Mouse (Mus musculus): ENCODE measurements around the gene 1700029H14Rik.

The 1700029H14Rik gene

DNA sequence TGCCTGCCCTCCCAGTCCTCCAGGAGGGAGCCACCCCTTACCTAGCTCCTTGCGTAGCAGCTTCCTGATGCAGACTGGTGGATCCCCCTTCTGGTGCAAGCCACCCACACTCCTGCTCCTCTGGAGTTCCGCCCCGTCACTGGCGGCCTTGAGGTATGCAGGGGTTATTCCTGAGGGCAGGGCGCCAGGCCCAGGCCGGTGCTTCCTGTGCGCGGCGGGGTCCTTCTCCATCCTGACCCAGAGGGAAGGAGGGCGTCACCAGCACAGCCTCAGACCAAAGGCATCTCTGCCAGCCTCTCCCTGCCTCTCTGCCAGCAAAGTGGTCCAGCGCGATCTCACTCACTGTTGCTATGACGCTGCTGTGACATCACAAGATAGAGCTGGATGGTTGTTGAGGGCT is at the start of gene 1700029H14Rik:
TSS of gene 1700029H14Rik (minus strand) at position 344 of the 400 bp plus-strand sequence.
- in situ Hi-C loops (cut with MboI; ENCODE audit: unreplicated experiment in 2 of 2), result no loop called here

DNA sequence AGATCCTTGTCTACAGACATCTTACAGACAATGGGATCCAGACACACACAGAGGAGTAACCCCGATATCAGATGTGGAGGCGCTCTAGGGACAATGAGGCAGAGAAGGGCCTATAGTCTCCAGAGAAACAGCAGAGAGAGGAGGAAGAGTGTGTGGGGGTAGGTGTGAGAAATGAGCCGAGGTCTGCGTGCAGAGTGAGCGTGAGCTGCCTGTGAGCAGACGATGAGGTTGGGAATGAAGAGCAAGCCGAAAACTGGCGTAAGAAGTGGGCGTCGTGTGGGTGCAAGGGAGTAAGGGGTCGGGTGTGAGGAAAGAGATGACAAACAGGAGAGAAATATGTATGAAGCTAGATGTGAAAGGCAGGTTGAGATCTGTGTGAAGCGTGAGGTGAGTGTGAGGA is 49.4 kb upstream of the 1700029H14Rik start:
- in situ Hi-C loops (cut with MboI; ENCODE audit: unreplicated experiment in 2 of 2), result no loop called here

DNA sequence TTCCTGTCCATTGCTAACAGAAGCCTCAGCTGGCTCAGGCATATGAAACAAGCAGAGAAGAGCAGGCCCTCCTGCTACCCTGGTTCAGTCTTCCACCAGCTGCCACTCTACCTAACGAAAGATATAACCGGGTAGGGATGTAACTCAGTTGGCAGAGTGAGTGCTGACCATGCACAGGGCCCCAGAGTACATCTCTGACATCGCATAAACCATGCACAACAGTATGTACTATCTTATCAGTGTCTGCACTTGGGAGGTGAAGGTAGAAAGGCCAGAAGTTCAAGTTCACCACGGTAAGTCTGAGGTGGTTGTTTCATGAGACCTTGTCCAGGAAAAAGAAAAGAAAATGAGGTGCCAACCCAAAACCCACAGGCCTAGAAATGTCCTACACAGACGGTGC is 47.7 kb upstream of the 1700029H14Rik start:
- in situ Hi-C loops (cut with MboI; ENCODE audit: unreplicated experiment in 2 of 2), result no loop called here

DNA sequence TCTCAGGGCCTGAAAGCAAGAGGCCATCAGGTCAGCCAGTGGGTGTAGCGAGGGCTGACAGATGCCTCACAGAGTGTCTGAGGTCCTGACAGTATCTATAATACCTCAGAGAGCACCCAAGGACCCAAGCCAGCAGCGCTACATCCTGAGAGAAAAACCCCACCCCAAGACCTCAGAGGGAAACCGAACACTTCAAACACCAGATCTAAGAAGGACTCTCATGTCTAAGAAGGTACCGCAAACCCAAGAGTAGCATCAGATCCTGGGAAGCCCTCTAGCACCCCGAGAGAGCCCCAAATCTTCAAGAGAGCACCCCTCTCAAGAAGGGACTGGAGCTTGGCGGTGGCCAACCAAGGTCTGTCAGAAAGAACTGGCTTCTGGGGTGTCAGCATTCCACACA is 46.7 kb upstream of the 1700029H14Rik start:
- in situ Hi-C loops (cut with MboI; ENCODE audit: unreplicated experiment in 2 of 2), result no loop called here

DNA sequence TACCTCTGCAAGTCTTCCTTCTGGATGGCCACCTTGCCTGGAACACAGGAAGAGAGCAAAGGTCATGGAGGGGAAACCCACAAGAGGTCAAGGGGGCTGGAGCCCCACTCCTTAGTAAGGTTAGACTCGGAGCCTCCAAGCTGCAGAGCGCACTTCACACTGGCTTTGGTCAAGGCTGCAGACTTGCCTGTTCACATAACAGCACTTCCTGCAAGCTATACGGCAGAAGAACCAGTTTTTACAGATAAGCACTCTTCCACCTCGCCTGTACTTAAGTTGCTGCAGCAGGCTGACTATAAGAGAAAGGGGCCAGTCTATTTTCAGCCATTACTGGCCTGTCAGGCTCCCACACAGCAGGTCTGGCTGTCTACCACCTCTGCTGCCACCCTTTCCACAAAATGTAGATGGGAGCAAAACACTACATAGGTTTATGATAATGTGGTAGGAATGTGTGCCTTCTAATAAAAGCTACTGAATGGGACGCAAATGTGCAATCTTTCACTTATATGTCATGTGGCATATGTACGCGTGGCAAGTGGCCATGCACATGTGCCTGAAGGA is 43.7 kb upstream of the 1700029H14Rik start:
- in situ Hi-C loops (cut with MboI; ENCODE audit: unreplicated experiment in 2 of 2), result no loop called here

DNA sequence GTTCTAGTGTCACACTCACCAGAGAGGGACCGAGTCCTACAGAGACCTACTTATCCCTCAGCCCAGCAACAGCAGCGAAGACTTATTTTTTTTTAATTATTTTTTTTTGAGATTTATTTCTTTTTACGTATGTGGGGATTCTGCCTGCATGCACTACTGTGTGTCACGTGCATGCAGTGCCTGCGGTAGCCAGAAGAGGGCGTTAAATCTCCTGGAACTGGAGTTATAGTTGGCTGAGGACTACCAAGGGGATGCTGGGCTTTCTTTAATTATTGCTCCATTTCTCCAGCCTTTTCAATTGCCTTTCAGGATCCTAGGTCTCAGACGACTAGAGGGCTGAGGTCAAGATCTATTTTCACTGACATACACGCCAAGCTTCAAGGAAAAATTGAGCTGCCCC is 40.4 kb upstream of the 1700029H14Rik start:
- in situ Hi-C loops (cut with MboI; ENCODE audit: unreplicated experiment in 2 of 2), result loop anchor here (5.0 kb wide), 2 partner anchors 75 to 150 kb away; partner anchors contain the start of gene Rasa3 (in 2 of the 2)

DNA sequence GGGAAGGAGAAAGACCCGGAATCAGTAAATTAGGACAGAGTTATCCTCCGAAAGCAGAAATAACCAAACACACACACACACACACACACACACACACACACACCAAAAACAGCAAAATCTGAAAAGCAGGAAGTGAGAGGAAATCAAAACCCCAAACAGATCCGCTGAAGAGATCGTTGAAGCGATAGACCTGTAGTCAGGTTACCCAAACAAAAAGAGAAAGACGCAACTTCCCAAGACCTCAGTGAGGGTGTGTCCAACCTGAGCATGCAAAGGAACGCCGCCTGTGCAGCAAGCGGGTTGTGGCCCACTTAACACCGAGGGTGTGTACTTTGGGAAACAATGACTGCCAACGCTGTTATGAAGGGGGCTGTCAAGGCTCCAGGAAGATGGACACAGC is 38.9 kb upstream of the 1700029H14Rik start:
- in situ Hi-C loops (cut with MboI; ENCODE audit: unreplicated experiment in 2 of 2), result loop anchor here (5.0 kb wide), 2 partner anchors 76 to 151 kb away; partner anchors contain the start of gene Rasa3 (in 2 of the 2)

DNA sequence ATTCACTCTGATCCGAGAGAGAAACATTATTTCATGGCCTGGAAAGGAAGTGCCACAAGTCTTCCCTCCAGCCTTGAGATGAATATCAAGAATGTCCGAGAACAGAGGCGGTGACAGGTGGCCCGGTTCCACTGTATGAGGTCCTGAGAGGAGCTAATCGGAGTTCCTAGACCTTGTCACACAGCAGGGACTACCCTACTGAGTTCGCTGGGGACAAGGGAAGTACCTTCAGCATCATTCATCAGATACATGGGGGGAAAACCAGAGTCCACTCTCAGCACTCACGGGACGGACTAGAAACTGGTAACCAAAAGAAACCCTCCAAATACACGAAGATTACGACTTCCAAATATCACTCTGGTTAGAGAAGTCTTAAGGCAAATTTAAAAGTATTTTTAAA is 38.5 kb upstream of the 1700029H14Rik start:
- in situ Hi-C loops (cut with MboI; ENCODE audit: unreplicated experiment in 2 of 2), result loop anchor here (5.0 kb wide), 2 partner anchors 77 to 152 kb away; partner anchors contain the start of gene Rasa3 (in 2 of the 2)

DNA sequence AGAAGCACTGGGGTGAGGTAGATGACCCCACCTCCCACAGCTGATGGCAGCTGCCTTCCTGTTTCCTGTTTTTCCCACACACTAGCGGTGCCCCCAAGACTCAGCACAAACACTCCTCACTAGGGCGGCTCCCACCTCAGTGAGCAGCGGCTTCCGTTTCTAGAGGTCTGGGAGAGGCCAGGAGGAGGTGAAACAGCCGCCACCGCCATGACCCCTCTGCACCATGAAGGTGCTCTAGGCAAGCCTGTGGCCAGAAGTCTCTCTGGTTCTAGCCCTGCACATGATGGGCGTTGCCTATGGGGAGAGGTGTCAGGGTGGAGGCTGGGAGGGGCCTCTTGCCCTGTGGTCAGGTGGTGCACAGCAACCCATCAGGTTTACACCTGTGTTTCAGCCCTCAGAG is 37.9 kb upstream of the 1700029H14Rik start:
- in situ Hi-C loops (cut with MboI; ENCODE audit: unreplicated experiment in 2 of 2), result loop anchor here (5.0 kb wide), 2 partner anchors 77 to 152 kb away; partner anchors contain the start of gene Rasa3 (in 2 of the 2)

DNA sequence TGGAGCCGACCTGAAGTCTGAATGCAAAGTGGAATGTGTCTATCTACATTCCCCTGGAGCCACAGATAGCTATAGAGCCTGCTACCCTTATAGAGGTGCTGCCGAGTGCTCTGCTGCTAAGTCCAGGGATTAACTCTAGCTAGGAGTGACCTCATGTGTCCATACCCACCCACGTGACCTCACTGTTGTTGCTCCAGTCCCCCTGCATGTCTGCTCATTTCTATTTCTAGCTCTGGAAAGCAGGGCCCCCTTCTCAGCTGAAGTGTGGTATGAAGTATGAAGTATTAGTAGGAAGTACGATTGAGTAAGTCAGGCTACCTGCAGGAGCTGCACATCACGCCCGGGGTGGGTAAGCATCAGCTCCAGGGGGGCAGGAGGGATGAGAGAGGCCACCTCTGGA is 35.5 kb upstream of the 1700029H14Rik start:
- in situ Hi-C loops (cut with MboI; ENCODE audit: unreplicated experiment in 2 of 2), result loop anchor here (5.0 to 25.0 kb wide), 2 partner anchors 45 to 485 kb away; partner anchors contain the start of genes Cul4a (in 1 of the 2) and Pcid2 (in 1 of the 2)

DNA sequence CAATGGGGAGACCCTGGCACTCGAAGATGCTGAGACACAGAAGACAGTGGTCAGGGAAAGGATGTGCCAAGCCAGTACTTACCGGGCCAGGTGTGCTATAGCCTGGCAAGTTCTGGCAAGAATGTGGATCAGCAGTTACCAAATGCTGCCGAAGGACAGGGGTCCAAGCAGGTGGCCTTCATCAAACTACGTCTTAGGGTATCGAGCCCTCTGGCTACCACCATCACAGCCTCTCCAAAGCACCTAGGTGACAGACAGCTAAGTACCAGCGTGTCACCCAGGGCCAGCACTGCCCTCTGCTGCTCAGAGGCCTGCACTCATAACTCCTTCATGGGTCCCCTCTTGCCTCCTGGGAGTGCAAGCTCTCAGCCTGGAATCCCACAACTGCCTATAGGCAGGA is 33.6 kb upstream of the 1700029H14Rik start:
- in situ Hi-C loops (cut with MboI; ENCODE audit: unreplicated experiment in 2 of 2), result loop anchor here (5.0 to 25.0 kb wide), 2 partner anchors 44 to 484 kb away; partner anchors contain the start of genes Cul4a (in 1 of the 2) and Pcid2 (in 1 of the 2)

DNA sequence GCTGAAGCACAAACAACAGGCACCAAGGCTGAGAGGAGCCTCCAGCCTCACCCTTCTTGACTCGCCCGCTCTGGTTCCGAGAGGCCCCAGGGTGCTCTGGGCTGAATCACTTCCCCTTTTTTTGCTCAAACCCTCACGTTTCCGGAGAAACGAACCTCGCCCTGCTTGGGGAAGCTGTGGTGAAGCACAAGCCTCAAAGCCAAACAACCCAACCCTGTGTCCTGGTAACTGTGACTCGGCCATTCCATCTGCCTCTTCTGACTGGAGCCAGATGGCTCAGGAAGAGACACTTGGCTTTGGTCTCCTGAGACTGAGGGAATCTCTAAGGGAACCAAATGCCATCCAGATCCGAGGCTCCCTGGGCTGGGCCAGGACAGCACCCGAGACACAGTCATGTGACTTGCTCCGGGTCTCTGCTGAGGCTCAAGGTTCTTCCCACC is 32.6 kb upstream of the 1700029H14Rik start:
- in situ Hi-C loops (cut with MboI; ENCODE audit: unreplicated experiment in 2 of 2), result loop anchor here (5.0 to 25.0 kb wide), 3 partner anchors 38 to 483 kb away; partner anchors contain the start of genes Cul4a (in 1 of the 2) and Pcid2 (in 1 of the 2)

DNA sequence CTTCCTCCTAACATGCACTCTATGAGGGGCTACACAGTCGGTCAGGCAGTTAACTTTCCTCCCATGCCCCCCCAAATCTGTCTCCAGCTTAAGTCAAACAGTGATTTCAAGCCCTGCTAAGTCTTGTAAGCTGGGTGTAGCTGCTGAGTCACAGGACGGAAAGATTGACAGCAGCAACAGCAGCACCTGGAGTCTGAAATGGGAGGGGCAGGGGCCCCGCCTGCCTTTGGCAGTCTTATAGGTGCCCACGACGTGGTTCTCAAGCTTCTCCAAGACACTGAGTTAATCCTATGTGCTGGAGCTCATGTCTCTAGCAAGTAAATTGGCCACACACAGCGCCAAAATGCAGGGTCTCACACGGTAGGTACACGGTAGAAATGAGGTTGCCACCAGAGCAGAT is 31.1 kb upstream of the 1700029H14Rik start:
- in situ Hi-C loops (cut with MboI; ENCODE audit: unreplicated experiment in 2 of 2), result loop anchor here in 1 of 2 experiments (5.0 to 25.0 kb wide), 2 partner anchors 36 to 481 kb away; partner anchors contain the start of genes Cul4a and Pcid2

DNA sequence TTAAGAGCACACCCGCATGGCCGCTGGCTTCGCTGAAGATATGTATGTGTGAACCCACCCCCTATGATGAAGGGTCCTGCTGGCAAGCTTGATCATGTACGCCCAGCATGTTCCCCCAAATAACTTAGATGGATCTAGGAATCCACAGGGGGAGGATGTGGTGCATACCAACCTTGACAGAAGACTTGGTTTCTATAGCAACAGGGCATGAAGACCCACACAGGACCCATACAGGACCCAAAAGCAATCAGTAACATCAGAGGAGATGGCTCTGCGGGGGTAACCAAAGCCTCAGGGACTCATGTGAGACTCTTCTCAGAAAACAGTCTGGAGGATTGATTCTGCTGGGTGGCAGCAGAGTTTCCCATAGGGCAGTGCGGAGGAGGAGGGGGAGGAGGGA is 29.0 kb upstream of the 1700029H14Rik start:
- in situ Hi-C loops (cut with MboI; ENCODE audit: unreplicated experiment in 2 of 2), result loop anchor here in 1 of 2 experiments (5.0 to 25.0 kb wide), 2 partner anchors 34 to 479 kb away; partner anchors contain the start of genes Cul4a and Pcid2

DNA sequence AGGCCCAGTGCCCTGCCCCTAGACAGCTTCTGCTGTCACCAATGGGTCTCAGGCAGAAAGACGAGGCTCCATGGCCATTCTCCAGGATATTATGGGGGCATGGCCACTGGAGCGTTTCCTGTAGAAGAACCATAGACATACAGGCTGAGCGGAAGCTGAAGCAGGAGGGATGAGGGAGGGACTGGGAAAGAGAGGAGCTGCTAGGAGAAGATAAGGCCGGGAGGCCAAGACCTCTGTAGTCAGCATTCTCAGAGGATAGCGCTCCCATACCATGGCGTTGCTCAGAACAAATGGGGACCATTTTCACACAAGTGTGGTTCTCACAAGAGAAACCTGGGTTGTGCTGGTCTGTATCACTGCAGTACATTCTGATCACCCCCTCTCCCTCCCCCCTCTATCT is 26.8 kb upstream of the 1700029H14Rik start:
- in situ Hi-C loops (cut with MboI; ENCODE audit: unreplicated experiment in 2 of 2), result loop anchor here in 1 of 2 experiments (25.0 kb wide), 1 partner anchor 477 kb away; the partner anchor contains the start of genes Cul4a and Pcid2

DNA sequence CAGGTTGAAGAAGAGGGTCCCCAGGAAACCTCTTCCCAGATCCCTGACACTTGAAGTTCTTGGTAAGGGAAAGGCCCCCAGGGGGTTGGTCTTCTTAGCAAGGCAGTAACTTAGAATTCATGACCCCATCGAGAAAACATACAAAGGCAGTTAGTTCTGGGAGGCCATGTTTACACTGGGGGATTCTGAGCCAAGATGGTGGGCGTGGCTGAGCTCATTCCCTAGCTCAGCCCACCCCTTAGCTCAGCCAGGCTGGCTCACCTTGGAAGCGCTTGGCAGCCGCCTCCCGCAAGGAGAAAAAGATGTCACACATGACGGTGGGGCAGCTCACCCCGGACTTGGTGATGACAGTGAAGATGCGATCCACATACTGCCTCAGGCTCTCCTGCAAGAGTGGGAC is 22.4 kb upstream of the 1700029H14Rik start:
- in situ Hi-C loops (cut with MboI; ENCODE audit: unreplicated experiment in 2 of 2), result loop anchor here in 1 of 2 experiments (25.0 kb wide), 1 partner anchor 472 kb away; the partner anchor contains the start of genes Cul4a and Pcid2

DNA sequence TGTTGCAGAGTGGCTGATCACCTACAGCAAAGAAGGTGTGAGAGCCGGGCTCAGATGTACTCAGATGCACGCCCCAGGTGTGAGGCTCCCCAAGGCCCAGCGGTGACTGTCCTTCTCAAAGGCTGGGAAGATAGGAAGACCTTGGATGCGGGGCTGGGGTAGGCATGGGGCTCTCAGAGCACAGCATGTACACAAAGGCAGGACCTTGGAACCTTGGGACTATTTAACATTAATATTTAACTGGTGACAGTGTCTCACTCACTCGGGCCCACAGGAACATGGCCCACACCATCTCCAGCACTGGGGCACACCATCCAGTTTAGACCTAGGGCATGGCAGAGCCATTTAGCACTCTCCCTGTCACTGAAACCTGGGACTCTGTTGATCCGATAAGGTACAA is 15.6 kb upstream of the 1700029H14Rik start:
- in situ Hi-C loops (cut with MboI; ENCODE audit: unreplicated experiment in 2 of 2), result loop anchor here in 1 of 2 experiments (25.0 kb wide), 1 partner anchor 466 kb away; the partner anchor contains the start of genes Cul4a and Pcid2

DNA sequence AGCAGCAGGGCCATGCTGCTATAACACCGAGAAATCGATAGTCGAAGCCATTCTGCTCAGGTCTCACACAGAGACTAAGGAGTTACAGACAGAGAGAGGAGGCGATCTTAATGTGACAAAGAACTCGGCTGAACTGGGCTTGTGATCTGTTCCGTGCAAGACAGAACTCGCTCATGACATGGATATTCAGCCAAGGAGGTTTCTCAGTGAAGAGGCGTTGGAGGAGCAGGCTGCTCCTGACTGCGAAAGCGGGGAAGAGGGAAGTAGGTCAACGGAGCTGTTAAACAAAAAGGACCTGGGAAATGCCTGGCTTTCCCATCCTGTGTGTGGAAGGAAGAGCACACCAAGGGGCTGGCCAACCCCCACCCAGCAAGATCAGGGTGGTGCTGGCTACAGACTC is 9.7 kb upstream of the 1700029H14Rik start:
- in situ Hi-C loops (cut with MboI; ENCODE audit: unreplicated experiment in 2 of 2), result no loop called here

DNA sequence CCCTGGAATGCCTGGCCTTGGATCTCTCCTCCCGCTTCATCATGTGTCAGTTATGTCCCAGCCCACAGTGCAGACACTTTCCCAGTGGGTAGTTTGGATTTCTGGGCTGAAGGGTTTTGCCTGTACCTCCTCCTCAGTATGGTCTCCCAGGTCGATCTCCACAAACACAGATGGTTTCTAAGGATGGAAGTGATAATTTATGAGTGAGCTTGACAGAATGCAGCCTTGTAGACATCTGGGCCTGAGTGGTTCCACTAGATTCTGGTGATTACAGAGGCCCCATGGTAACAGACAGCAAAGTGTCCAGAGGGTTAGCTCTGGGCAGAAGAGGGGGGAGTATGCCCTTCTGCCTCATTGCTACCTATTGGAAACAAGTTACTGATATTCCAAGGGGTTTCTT is 4.7 kb downstream of the 1700029H14Rik start:
- in situ Hi-C loops (cut with MboI; ENCODE audit: unreplicated experiment in 2 of 2), result loop anchor here in 1 of 2 experiments (5.0 kb wide), 2 partner anchors 35 to 120 kb away; partner anchors contain the start of gene Rasa3

DNA sequence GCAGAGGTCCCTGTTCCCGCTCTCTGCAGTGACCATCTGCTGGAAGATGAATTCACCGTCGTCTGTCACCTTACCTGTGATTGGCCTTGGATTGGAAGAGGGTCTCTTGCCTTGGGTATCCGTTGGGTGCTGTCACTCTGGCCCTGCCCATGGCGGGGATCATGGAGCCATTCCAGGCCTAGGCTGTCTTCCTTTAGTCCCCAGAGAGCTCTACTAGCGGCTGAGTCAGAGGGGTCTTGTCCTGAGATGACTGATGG is 10.8 kb downstream of the 1700029H14Rik start:
- in situ Hi-C loops (cut with MboI; ENCODE audit: unreplicated experiment in 2 of 2), result loop anchor here (5.0 kb wide), 3 partner anchors 46 to 201 kb away; no protein-coding TSS in a partner anchor

DNA sequence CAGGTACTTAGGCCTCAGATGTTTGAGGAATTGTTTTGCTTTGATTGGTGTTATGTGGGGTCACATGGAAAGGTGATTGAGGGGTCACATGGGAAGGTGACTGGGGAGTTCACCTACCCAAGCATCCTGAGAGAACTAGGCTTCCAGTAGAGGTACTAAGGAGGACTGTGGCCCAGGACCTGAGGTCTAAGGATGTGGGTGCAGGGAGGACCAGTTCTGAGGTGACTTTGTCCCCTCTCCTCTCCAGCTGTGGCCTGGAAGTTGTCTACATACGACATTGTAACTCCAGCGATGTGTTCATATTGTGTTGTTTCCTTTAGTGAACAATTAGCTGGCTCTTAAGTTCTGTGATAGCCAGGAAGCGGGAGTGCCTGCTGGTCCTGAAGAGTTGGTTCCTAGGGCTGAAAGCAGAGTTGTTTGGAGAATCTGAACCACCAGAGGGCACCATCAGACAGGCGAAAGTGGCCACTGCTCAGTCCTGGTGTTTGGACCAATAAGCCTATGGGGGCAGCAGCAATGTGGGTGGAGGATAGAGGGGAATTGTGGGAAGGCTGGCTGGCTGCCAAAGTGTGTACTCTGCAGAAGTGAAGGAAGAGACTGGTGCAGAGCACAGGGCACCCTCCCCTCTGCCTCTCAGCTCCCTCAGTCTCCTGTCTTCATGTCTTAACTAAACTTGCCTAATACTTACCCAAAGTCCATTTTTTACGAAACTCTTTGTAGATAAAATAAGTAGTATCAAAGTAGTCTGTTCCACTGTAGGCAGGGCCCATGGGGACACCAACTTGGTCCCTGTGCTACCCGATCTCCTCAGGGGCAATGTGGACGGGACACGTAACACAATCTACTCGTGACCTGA is 11.3 kb downstream of the 1700029H14Rik start:
- in situ Hi-C loops (cut with MboI; ENCODE audit: unreplicated experiment in 2 of 2), result loop anchor here (5.0 kb wide), 3 partner anchors 46 to 201 kb away; no protein-coding TSS in a partner anchor

Data from v-Abl transformed pro-B cells (cell line).